Mouse (Mus musculus) midbrain, postnatal 0 days (tissue): ENCODE data around the gene Ugt1a7c. TPM values are rescaled to one million over a fixed set of nuclear protein-coding genes. Genes with fewer than 3 reads are reported as not detected.

Experiments
- ATAC-seq: fragments of 200-750 bp; cut with Nextera tagmentation; 2 replicates; pipeline ENCODE4 v1.8.0; 2017; ENCODE audit warnings: moderate number of reproducible peaks, mild to moderate bottlenecking, moderate TSS enrichment, moderate library complexity; ENCODE audit not compliant: low FRiP score
- DNase-seq: peaks from one replicate; pipeline ENCODE4 v3.0.0-alpha.2; 2015; ENCODE audit warnings: low spot score
- H3K27ac ChIP-seq: fragments of 300-500 bp; sonication (generic); 2 replicates; pipeline ENCODE4 v1.5.1; 2014; ENCODE audit warnings: low read depth, mild to moderate bottlenecking, low read length, mixed read lengths
- H3K27me3 ChIP-seq: fragments of 300-500 bp; sonication (generic); 2 replicates; pipeline ENCODE4 v1.6.1; 2014; ENCODE audit warnings: low read length, control low read depth, mixed read lengths; ENCODE audit not compliant: insufficient read depth
- H3K36me3 ChIP-seq: fragments of 300-500 bp; sonication (generic); 2 replicates; pipeline ENCODE4 v1.6.1; 2014; ENCODE audit warnings: low read length, control low read depth, mixed read lengths; ENCODE audit not compliant: insufficient read depth
- H3K4me1 ChIP-seq: fragments of 300-500 bp; sonication (generic); 2 replicates; pipeline ENCODE4 v1.6.1; 2014; ENCODE audit warnings: mild to moderate bottlenecking, control low read depth, antibody characterized with exemption, low read length, mixed read lengths; ENCODE audit not compliant: insufficient read depth
- H3K4me2 ChIP-seq: fragments of 300-500 bp; sonication (generic); 2 replicates; pipeline ENCODE4 v1.6.1; 2014; ENCODE audit warnings: low read depth, mild to moderate bottlenecking, low read length, mixed read lengths; ENCODE audit not compliant: poor library complexity, severe bottlenecking
- H3K4me3 ChIP-seq: fragments of 300-500 bp; sonication (generic); 2 replicates; pipeline ENCODE4 v1.5.1; 2014; ENCODE audit warnings: low read depth, mild to moderate bottlenecking, low read length, moderate library complexity
- H3K9ac ChIP-seq: fragments of 300-500 bp; sonication (generic); replicated peaks from 2 replicates; pipeline ENCODE4 v1.6.1; 2014; ENCODE audit warnings: mild to moderate bottlenecking, low read length, moderate library complexity, mixed read lengths; ENCODE audit not compliant: poor library complexity, severe bottlenecking
- H3K9me3 ChIP-seq: fragments of 300-500 bp; sonication (generic); 2 replicates; pipeline ENCODE4 v1.6.1; 2016; ENCODE audit warnings: low read length, control low read depth
- CTCF ChIP-seq: IDR thresholded peaks from 2 replicates; pipeline ENCODE4 v1.5.1; 2016; ENCODE audit warnings: antibody characterized with exemption, mild to moderate bottlenecking
- WGBS: fragments of 180-500 bp; shearing (Covaris S2); extraction: QIAGEN DNeasy Blood & Tissue Kit; methylation state at CpG from one replicate; pipeline ENCODE4 v1.1.7; 2014; 5-methylcytosine and 5-hydroxymethylcytosine counted together
- polyA plus RNA-seq: library from polyadenylated mRNA; unstranded; fragments of >200 nt; fragmentation: Nextera tagmentation; extraction: Ambion mirVana; gene quantifications from 2 replicates; pipeline ENCODE4 v1.2.1, GENCODE M21; 2015
- total RNA-seq: library from RNA; depleted of rRNA; stranded (reverse); fragments of >200 nt; gene quantifications from 2 replicates; pipeline ENCODE4 v1.2.3, GENCODE M21; 2014

Gene Ugt1a7c
- total and polyA plus RNA-seq, 2 experiments from 2014 or later, result 1.5 to 1.6 TPM

DNA sequence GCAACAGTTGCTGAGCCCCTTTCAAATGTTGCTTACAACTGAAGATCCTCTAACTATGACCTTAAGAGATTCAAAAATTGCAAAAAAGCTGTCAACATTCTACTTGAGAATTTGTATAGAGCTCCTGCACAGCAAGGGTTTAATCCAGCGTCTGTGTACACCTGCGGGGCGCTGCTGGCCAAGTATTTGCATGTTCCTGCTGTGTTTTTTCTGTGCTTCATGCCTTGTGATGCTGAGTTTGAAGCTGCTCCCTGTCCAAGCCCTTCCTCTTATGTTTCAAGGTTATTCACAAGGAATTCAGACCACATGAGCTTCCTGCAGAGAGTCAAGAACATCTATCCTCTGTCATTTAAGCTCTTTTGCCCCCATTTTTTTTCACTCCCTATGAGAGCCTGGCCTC is 97.3 kb downstream of the Ugt1a7c start:
- H3K9ac ChIP-seq, result no peak overlapping the region
- H3K27ac ChIP-seq, result no peak overlapping the region
- H3K4me2 ChIP-seq, result no peak overlapping the region
- no peaks in the 10 kb centered on the region for H3K27me3 ChIP-seq
- no peak for ATAC-seq
- no peak for DNase-seq
- no peaks in the 10 kb centered on the region for H3K4me1 ChIP-seq
- no peaks in the 10 kb centered on the region for H3K36me3 ChIP-seq
- no peak for TF ChIP-seq CTCF
- 58% methylated on average over 3 of the region's 3 CpGs for WGBS
- H3K4me3 ChIP-seq, result no peak overlapping the region
- H3K9me3 ChIP-seq, result no peaks in the 10 kb centered on the region

- DNase-seq (no peak), ATAC-seq (no peak)
- no peak overlapping the region for H3K9ac ChIP-seq
- TF ChIP-seq CTCF, result no peak
- H3K27ac ChIP-seq, result no peak overlapping the region
- WGBS, result 91% methylated on average over 1 of the region's 1 CpGs
- no peaks in the 10 kb centered on the region for H3K27me3 ChIP-seq
- no peaks in the 10 kb centered on the region for H3K4me1 ChIP-seq
- H3K9me3 ChIP-seq, result no peaks in the 10 kb centered on the region
- H3K4me3 ChIP-seq, result no peak overlapping the region
- H3K36me3 ChIP-seq, result no peaks in the 10 kb centered on the region
- no peak overlapping the region for H3K4me2 ChIP-seq
Measured at GRCm38 (mm10) chr1:88195687-88196086, 100.8 kb downstream of the Ugt1a7c start.

DNA sequence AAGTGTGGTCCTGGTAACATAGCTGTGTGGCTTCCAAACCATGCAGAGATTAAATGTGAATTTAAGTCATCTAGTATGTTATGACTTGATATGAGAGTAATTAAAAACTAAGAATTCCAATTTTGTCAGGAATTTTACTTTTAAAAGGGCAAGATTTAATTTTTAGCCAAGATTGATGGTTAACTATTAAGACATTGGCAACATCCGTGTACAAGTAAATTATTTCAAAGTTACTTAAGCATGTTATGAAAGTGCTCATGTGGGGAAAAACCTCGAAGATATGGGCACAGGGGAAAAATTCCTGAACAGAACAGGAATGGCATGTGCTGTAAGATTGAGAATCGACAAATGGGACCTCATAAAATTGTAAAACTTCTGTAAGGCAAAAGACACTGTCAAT is 102.6 kb downstream of the Ugt1a7c start:
- H3K4me2 ChIP-seq, result no peak overlapping the region
- H3K27ac ChIP-seq, result no peak overlapping the region
- no peaks in the 10 kb centered on the region for H3K36me3 ChIP-seq
- H3K9me3 ChIP-seq, result no peaks in the 10 kb centered on the region
- TF ChIP-seq CTCF, result no peak
- no peak for ATAC-seq
- no peak overlapping the region for H3K9ac ChIP-seq
- H3K4me1 ChIP-seq, result no peaks in the 10 kb centered on the region
- 71% methylated on average over 3 of the region's 3 CpGs for WGBS
- no peaks in the 10 kb centered on the region for H3K27me3 ChIP-seq
- H3K4me3 ChIP-seq, result no peak overlapping the region
- no peak for DNase-seq

GRCm38 (mm10) chr1:88199996-88200395 is 105.1 kb downstream of the Ugt1a7c start:
- WGBS, result 68% methylated on average over 2 of the region's 2 CpGs
- ATAC-seq (no peak), DNase-seq (no peak)

DNA sequence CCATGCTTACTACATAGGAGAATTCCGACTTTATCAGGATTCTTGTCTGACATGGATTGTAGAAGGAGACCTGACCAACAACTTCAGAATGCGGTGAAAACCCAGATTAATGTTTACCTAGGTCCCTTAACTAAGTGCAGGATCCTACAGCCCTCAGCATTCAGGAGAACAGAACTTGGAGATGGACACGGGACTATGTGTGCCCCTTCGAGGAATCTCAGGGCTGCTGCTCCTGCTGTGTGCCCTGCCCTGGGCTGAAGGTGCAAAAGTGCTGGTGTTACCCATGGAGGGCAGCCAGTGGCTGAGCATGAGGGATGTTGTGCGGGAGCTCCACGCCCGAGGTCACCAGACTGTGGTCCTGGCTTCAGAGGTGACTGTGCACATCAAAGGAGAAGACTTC is 105.6 kb downstream of the Ugt1a7c start, which contains the start of gene Ugt1a2:
Ugt1a2 (plus strand) TSS at position 146 of the 400 bp plus-strand sequence.
- ATAC-seq (no peak), DNase-seq (no peak)
- no peak within 1 kb of the TSS for H3K9ac ChIP-seq
- no peaks in the 10 kb centered on the region for H3K9me3 ChIP-seq
- H3K27ac ChIP-seq, result no peak within 1 kb of the TSS
- no peak for TF ChIP-seq CTCF
- no peaks in the 10 kb centered on the region for H3K36me3 ChIP-seq
- no peak within 1 kb of the TSS for H3K4me2 ChIP-seq
- 91% methylated on average over 7 of the region's 7 CpGs for WGBS
- H3K4me1 ChIP-seq, result no peaks in the 10 kb centered on the region
- no peak within 1 kb of the TSS for H3K4me3 ChIP-seq
- H3K27me3 ChIP-seq, result no peaks in the 10 kb centered on the region

More at GRCm38 (mm10) chr1:88199996-88200395, 105.1 kb downstream of the Ugt1a7c start:
- no peaks in the 10 kb centered on the region for H3K36me3 ChIP-seq
- no peak overlapping the region for H3K4me3 ChIP-seq
- H3K4me2 ChIP-seq, result no peak overlapping the region
- no peaks in the 10 kb centered on the region for H3K27me3 ChIP-seq
- H3K9me3 ChIP-seq, result no peaks in the 10 kb centered on the region
- H3K4me1 ChIP-seq, result no peaks in the 10 kb centered on the region
- H3K9ac ChIP-seq, result no peak overlapping the region
- no peak for TF ChIP-seq CTCF
- H3K27ac ChIP-seq, result no peak overlapping the region

- 9% methylated on average over 62 of the region's 62 CpGs for WGBS
- no peak; the same call in 1 of the 2 replicates for TF ChIP-seq CTCF
- 0 out of 2 replicates have a peak, but pooled peaks cover 3% of the 10 kb centered on the region for H3K9me3 ChIP-seq
- H3K4me3 ChIP-seq, result peak within 1 kb of the TSS; percentile 38
- no peaks in the 10 kb centered on the region for H3K4me1 ChIP-seq
- peak within 1 kb of the TSS; percentile 82 for H3K4me2 ChIP-seq
- no peaks in the 10 kb centered on the region for H3K27me3 ChIP-seq
- DNase-seq (peak; percentile 93), ATAC-seq (peak; percentile 100)
- peak within 1 kb of the TSS; percentile 61 for H3K9ac ChIP-seq
- peak within 1 kb of the TSS; percentile 19; the same call in 1 of the 2 replicates for H3K27ac ChIP-seq
- no peaks in the 10 kb centered on the region for H3K36me3 ChIP-seq
Measured at GRCm38 (mm10) chr1:88205294-88205922, 110.5 kb downstream of the Ugt1a7c start, which contains the start of gene Dnajb3. TSS of gene Dnajb3 (minus strand) at chr1:88205782.
